Mouse (Mus musculus): ENCODE measurements at regions not wholly inside any gene's neighbourhood (a gene's known extent, or its start where the extent isn't known, plus 50 kb on each side); places are given as distances from the start of the nearest gene placed in this dataset.

DNA sequence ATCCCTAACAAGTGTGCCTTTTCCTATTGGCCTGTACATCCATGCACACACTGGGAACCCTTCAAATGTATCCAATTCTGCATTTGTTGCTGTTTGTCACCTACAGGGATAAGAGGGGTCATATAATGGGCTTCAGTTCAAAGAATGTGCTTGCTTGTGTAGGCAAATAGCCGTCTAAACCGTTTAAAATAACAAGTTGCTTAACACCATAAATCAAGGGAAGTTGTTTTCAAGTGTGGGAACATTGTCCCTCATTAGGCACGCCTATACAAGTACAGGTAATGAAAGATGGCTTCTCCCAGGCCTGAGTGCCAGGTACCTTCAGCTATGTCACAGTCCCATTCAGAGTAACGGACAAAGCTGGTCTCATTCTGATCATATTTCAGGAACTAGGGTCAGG lies 72.0 kb upstream of the Foxn3 start:
- peaks cover 10 to 20% of the 10 kb centered on the region in 2 experiments; a peak in 3 of 4 replicates for H3K4me1 ChIP-seq (ENCODE audit: control insufficient read depth in 1 of 2, insufficient read depth in 2 of 2)
- H3K27me3 ChIP-seq (replicated peaks) = no peaks in the 10 kb centered on the region
- no peak overlapping the region for H3K9ac ChIP-seq (ENCODE audit: insufficient read depth, low read depth)
- no peaks in the 10 kb centered on the region for H3K79me2 ChIP-seq (replicated peaks; ENCODE audit: control insufficient read depth, extremely low read depth, insufficient read depth, poor library complexity, severe bottlenecking)
- H3K9me3 ChIP-seq (replicated peaks; ENCODE audit: low read length) = peaks cover 12% of the 10 kb centered on the region
- no peaks in the 10 kb centered on the region for H3K36me3 ChIP-seq (replicated peaks in 1 of 2; ENCODE audit: control insufficient read depth in 1 of 2, insufficient read depth in 1 of 2, low read length in 1 of 2)
- no peak overlapping the region for H3K4me2 ChIP-seq (ENCODE audit: insufficient read depth, low read depth, poor library complexity, severe bottlenecking)
- in situ Hi-C loops (cut with MboI; ENCODE audit: low pct_ligation_motif_present, low pct_unique_long_range_greater_than_20kb, low sequenced_read_pairs) (loop anchor here (25.0 kb wide), 1 partner anchor 548 kb away; no protein-coding TSS in a partner anchor), dilution Hi-C loops (cut with MboI; ENCODE audit: extremely low pct_ligation_motif_present, extremely low pct_unique_long_range_greater_than_20kb, low sequenced_read_pairs) (no loop called here)
- DNase-seq (ENCODE audit: extremely low read depth) = no peak
- TF ChIP-seq CHD1 (IDR thresholded peaks at IDR 0.05; ENCODE audit: low read depth, low read length) = no peak
- TF ChIP-seq TBP (conservative IDR thresholded peaks at IDR 0.05; ENCODE audit: low read depth, low read length) = no peak
- no peak overlapping the region for H3K27ac ChIP-seq (ENCODE audit: insufficient read depth, low read depth)
- no peak overlapping the region for H3K4me3 ChIP-seq (replicated peaks in 1 of 3; ENCODE audit: low read depth in 2 of 3, low read length in 2 of 3, poor library complexity in 1 of 3)

DNA sequence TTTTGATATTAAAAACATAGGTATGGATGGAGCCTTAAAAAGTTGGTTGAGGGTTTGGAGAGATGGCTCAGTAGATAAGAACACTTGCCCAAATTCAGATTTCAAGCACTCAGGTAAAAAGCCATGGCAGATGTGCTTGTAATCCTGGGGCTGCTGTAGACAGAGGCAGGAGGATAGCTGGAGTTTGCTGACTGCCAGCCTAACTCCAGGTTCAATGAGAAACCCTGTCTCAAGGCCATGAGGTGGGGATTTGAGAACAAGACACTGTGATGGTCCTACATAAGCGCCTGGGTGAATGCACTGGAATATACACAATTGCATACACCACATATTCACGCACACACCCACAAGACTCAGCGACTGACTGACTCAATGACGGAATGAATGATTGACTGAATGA lies 71.3 kb upstream of the Foxn3 start:
- in situ Hi-C loops (cut with MboI; ENCODE audit: low pct_ligation_motif_present, low pct_unique_long_range_greater_than_20kb, low sequenced_read_pairs) = loop anchor here (25.0 kb wide), 1 partner anchor 547 kb away; no protein-coding TSS in a partner anchor
- H3K36me3 ChIP-seq (replicated peaks in 1 of 2; ENCODE audit: control insufficient read depth in 1 of 2, insufficient read depth in 1 of 2, low read length in 1 of 2) = no peaks in the 10 kb centered on the region
- H3K9ac ChIP-seq (ENCODE audit: insufficient read depth, low read depth) = no peak overlapping the region
- H3K4me3 ChIP-seq (replicated peaks in 1 of 3; ENCODE audit: low read depth in 2 of 3, low read length in 2 of 3, poor library complexity in 1 of 3) = no peak overlapping the region
- H3K79me2 ChIP-seq (replicated peaks; ENCODE audit: control insufficient read depth, extremely low read depth, insufficient read depth, poor library complexity, severe bottlenecking) = no peaks in the 10 kb centered on the region
- peaks cover 12% of the 10 kb centered on the region for H3K9me3 ChIP-seq (replicated peaks; ENCODE audit: low read length)
- no peak overlapping the region for H3K27ac ChIP-seq (ENCODE audit: insufficient read depth, low read depth)
- no peaks in the 10 kb centered on the region for H3K27me3 ChIP-seq (replicated peaks)
- TF ChIP-seq POLR2A (IDR thresholded peaks at IDR 0.05; ENCODE audit: low read depth, low read length) (no peak), ZNF384 (IDR thresholded peaks at IDR 0.05; ENCODE audit: low read depth, low read length) (no peak), HCFC1 (IDR thresholded peaks at IDR 0.05; ENCODE audit: low read depth, low read length) (no peak), NELFE (IDR thresholded peaks at IDR 0.05; ENCODE audit: low read depth, low read length) (no peak), MAFK (IDR thresholded peaks at IDR 0.05; ENCODE audit: insufficient replicate concordance, low read length) (no peak), MEF2A (IDR thresholded peaks at IDR 0.05; ENCODE audit: borderline replicate concordance, low read depth, low read length) (no peak), POLR2AphosphoS2 (IDR thresholded peaks at IDR 0.05; ENCODE audit: low read depth, low read length) (no peak), NRF1 (IDR thresholded peaks at IDR 0.05; ENCODE audit: low read depth, low read length) (no peak), CHD2 (IDR thresholded peaks at IDR 0.05; ENCODE audit: low read length) (no peak), CHD1 (IDR thresholded peaks at IDR 0.05; ENCODE audit: low read depth, low read length) (no peak), SMC3 (IDR thresholded peaks at IDR 0.05; ENCODE audit: low read depth, low read length) (no peak), MYC (IDR thresholded peaks at IDR 0.05; ENCODE audit: low read depth, low read length) (no peak), KAT2A (IDR thresholded peaks at IDR 0.05; ENCODE audit: insufficient replicate concordance, low read length) (no peak), GABPA (IDR thresholded peaks at IDR 0.05; ENCODE audit: insufficient replicate concordance, low read depth, low read length) (no peak), USF1 (IDR thresholded peaks at IDR 0.05; ENCODE audit: low read depth, low read length) (no peak), UBTF (IDR thresholded peaks at IDR 0.05; ENCODE audit: low read depth, low read length) (no peak), ZKSCAN1 (IDR thresholded peaks at IDR 0.05; ENCODE audit: borderline replicate concordance, low read depth, low read length) (no peak), PAX5 (IDR thresholded peaks at IDR 0.05; ENCODE audit: low read length) (no peak), JUN (IDR thresholded peaks at IDR 0.05; ENCODE audit: insufficient read depth, low read depth, low read length) (no peak), BHLHE40 (IDR thresholded peaks at IDR 0.05; ENCODE audit: low read depth, low read length) (no peak)
- H3K4me1 ChIP-seq (ENCODE audit: control insufficient read depth in 1 of 2, insufficient read depth in 2 of 2) = peaks cover 10 to 16% of the 10 kb centered on the region in 2 experiments; a peak in 3 of 4 replicates
- no peak overlapping the region for H3K4me2 ChIP-seq (ENCODE audit: insufficient read depth, low read depth, poor library complexity, severe bottlenecking)
- dilution Hi-C loops (cut with MboI; ENCODE audit: extremely low pct_ligation_motif_present, extremely low pct_unique_long_range_greater_than_20kb, low sequenced_read_pairs) = no loop called here
- DNase-seq (ENCODE audit: extremely low read depth) = no peak
